Mouse (Mus musculus) bone marrow, adult 2 months (tissue): ENCODE data around the gene Ggt1.

Source experiments
- CTCF ChIP-seq: fragments of 200-500 bp; IDR thresholded peaks from 2 replicates; pipeline ENCODE4 v1.5.1; 2011; ENCODE audit warnings: low read length, control low read depth; ENCODE audit not compliant: control insufficient read depth, insufficient read depth
- POLR2A ChIP-seq: fragments of 200-500 bp; IDR thresholded peaks from 2 replicates; pipeline ENCODE4 v1.6.1; 2011; ENCODE audit warnings: low read depth, mild to moderate bottlenecking, control low read depth, low read length, borderline replicate concordance; ENCODE audit not compliant: control insufficient read depth

GRCm38 (mm10) chr10:75585876-75586552 is 24.6 kb downstream of the Ggt1 start:
- peak; percentile 93 for TF ChIP-seq CTCF
- TF ChIP-seq POLR2A = no peak
